Mouse (Mus musculus): ENCODE measurements around the gene Tspan15. TPM values are rescaled to one million over a fixed set of nuclear protein-coding genes. Genes with fewer than 3 reads are reported as not detected.

The Tspan15 gene
- 57.6 and 58.4 TPM in 2 replicates for polyA plus RNA-seq (2015; fragmentation: Nextera tagmentation; extraction: Ambion mirVana)

GRCm38 (mm10) chr10:62230708-62231394 is at the start of gene Tspan15:
Gene Tspan15 (minus strand): TSS chr10:62231251.
- no peaks in the 10 kb centered on the region for H3K9me3 ChIP-seq
- peak within 1 kb of the TSS; percentile 67 for H3K9ac ChIP-seq
- WGBS: under 1% methylated on average over 59 of the region's 59 CpGs
- H3K36me3 ChIP-seq: no peaks in the 10 kb centered on the region
- peak within 1 kb of the TSS; percentile 96 for H3K4me2 ChIP-seq
- H3K27me3 ChIP-seq (replicated peaks): no peaks in the 10 kb centered on the region
- peak within 1 kb of the TSS; percentile 68 for H3K4me3 ChIP-seq (replicated peaks)
- peak within 1 kb of the TSS; percentile 6; the same call in 1 of the 2 replicates for H3K27ac ChIP-seq
- ATAC-seq (ENCODE audit: insufficient read depth, low FRiP score, low read depth): peak; percentile 93
- peaks cover 20% of the 10 kb centered on the region; the same call in 1 of the 2 replicates for H3K4me1 ChIP-seq

- Histone ChIP-seq H3K36me3 (peaks cover 23% of the 10 kb centered on the region), H3K4me2 (no peak overlapping the region), H3K27me3 (replicated peaks) (no peaks in the 10 kb centered on the region), H3K27ac (no peak overlapping the region), H3K9me3 (no peaks in the 10 kb centered on the region), H3K4me3 (replicated peaks) (no peak overlapping the region), H3K4me1 (no peaks in the 10 kb centered on the region), H3K9ac (no peak overlapping the region)
- 68% methylated on average over 4 of the region's 4 CpGs for WGBS
- ATAC-seq (ENCODE audit: insufficient read depth, low FRiP score, low read depth): no peak
These were observed 48.6 kb upstream of the Tspan15 start for GRCm38 (mm10) chr10:62279671-62280070.

GRCm38 (mm10) chr10:62279066-62279465 is 48.0 kb upstream of the Tspan15 start:
- Histone ChIP-seq H3K9ac (no peak overlapping the region), H3K4me2 (no peak overlapping the region), H3K36me3 (peaks cover 25% of the 10 kb centered on the region), H3K4me3 (replicated peaks) (no peak overlapping the region), H3K27me3 (replicated peaks) (no peaks in the 10 kb centered on the region), H3K9me3 (no peaks in the 10 kb centered on the region), H3K27ac (no peak overlapping the region), H3K4me1 (no peaks in the 10 kb centered on the region)
- WGBS: 66% methylated on average over 3 of the region's 3 CpGs
- ATAC-seq (ENCODE audit: insufficient read depth, low FRiP score, low read depth): no peak

GRCm38 (mm10) chr10:62277499-62278293 is 46.6 kb upstream of the Tspan15 start:
- no peaks in the 10 kb centered on the region for H3K4me1 ChIP-seq
- H3K4me2 ChIP-seq: no peak overlapping the region
- H3K9ac ChIP-seq: no peak overlapping the region
- H3K27me3 ChIP-seq (replicated peaks): no peaks in the 10 kb centered on the region
- 92% methylated on average over 18 of the region's 19 CpGs for WGBS
- H3K27ac ChIP-seq: no peak overlapping the region
- no peaks in the 10 kb centered on the region for H3K9me3 ChIP-seq
- ATAC-seq (ENCODE audit: insufficient read depth, low FRiP score, low read depth): no peak
- peaks cover 28% of the 10 kb centered on the region for H3K36me3 ChIP-seq
- H3K4me3 ChIP-seq (replicated peaks): no peak overlapping the region

GRCm38 (mm10) chr10:62275235-62275634 is 44.2 kb upstream of the Tspan15 start:
- 34% methylated on average over 4 of the region's 4 CpGs for WGBS
- no peak overlapping the region for H3K27ac ChIP-seq
- H3K4me3 ChIP-seq (replicated peaks): no peak overlapping the region
- no peaks in the 10 kb centered on the region for H3K4me1 ChIP-seq
- H3K9me3 ChIP-seq: no peaks in the 10 kb centered on the region
- ATAC-seq (ENCODE audit: insufficient read depth, low FRiP score, low read depth): no peak
- no peak overlapping the region for H3K9ac ChIP-seq
- H3K36me3 ChIP-seq: peaks cover 22% of the 10 kb centered on the region
- H3K27me3 ChIP-seq (replicated peaks): no peaks in the 10 kb centered on the region
- H3K4me2 ChIP-seq: no peak overlapping the region

- Histone ChIP-seq H3K4me1 (no peaks in the 10 kb centered on the region), H3K9ac (no peak overlapping the region), H3K27ac (no peak overlapping the region), H3K4me2 (no peak overlapping the region), H3K4me3 (replicated peaks) (no peak overlapping the region), H3K36me3 (peaks cover 17% of the 10 kb centered on the region), H3K27me3 (replicated peaks) (no peaks in the 10 kb centered on the region), H3K9me3 (no peaks in the 10 kb centered on the region)
- no peak for ATAC-seq (ENCODE audit: insufficient read depth, low FRiP score, low read depth)
- 72% methylated on average over 16 of the region's 16 CpGs for WGBS
These were observed 38.2 kb upstream of the Tspan15 start for GRCm38 (mm10) chr10:62269278-62269677.

GRCm38 (mm10) chr10:62264299-62264698 is 33.2 kb upstream of the Tspan15 start:
- H3K4me1 ChIP-seq: peaks cover 12% of the 10 kb centered on the region; the same call in 1 of the 2 replicates
- H3K27me3 ChIP-seq (replicated peaks): no peaks in the 10 kb centered on the region
- no peak overlapping the region for H3K9ac ChIP-seq
- no peak for ATAC-seq (ENCODE audit: insufficient read depth, low FRiP score, low read depth)
- H3K9me3 ChIP-seq: no peaks in the 10 kb centered on the region
- H3K36me3 ChIP-seq: peaks cover 3% of the 10 kb centered on the region; the same call in 1 of the 2 replicates
- H3K4me3 ChIP-seq (replicated peaks): no peak overlapping the region
- no peak overlapping the region for H3K4me2 ChIP-seq
- 31% methylated on average over 2 of the region's 2 CpGs for WGBS
- H3K27ac ChIP-seq: no peak overlapping the region

- Histone ChIP-seq H3K4me1 (peaks cover 12% of the 10 kb centered on the region; the same call in 1 of the 2 replicates), H3K9ac (no peak overlapping the region), H3K4me2 (no peak overlapping the region), H3K27ac (no peak overlapping the region), H3K4me3 (replicated peaks) (no peak overlapping the region), H3K36me3 (no peaks in the 10 kb centered on the region), H3K9me3 (no peaks in the 10 kb centered on the region), H3K27me3 (replicated peaks) (no peaks in the 10 kb centered on the region)
- 19% methylated on average over 18 of the region's 18 CpGs for WGBS
- peak; percentile 76 for ATAC-seq (ENCODE audit: insufficient read depth, low FRiP score, low read depth)
These were observed 30.2 kb upstream of the Tspan15 start for GRCm38 (mm10) chr10:62261115-62261886.

- H3K27ac ChIP-seq: no peak overlapping the region
These were observed 27.2 kb upstream of the Tspan15 start for GRCm38 (mm10) chr10:62258298-62258697.

GRCm38 (mm10) chr10:62252496-62253235 is 21.6 kb upstream of the Tspan15 start:
- Histone ChIP-seq H3K4me3 (replicated peaks) (no peak overlapping the region), H3K9me3 (no peaks in the 10 kb centered on the region), H3K27me3 (replicated peaks) (no peaks in the 10 kb centered on the region), H3K36me3 (no peaks in the 10 kb centered on the region), H3K27ac (no peak overlapping the region), H3K4me2 (no peak overlapping the region), H3K9ac (no peak overlapping the region), H3K4me1 (peaks cover 6% of the 10 kb centered on the region; the same call in 1 of the 2 replicates)
- WGBS: 82% methylated on average over 27 of the region's 27 CpGs
- no peak for ATAC-seq (ENCODE audit: insufficient read depth, low FRiP score, low read depth)

More at GRCm38 (mm10) chr10:62258298-62258697, 27.2 kb upstream of the Tspan15 start:
- Histone ChIP-seq H3K27me3 (replicated peaks) (no peaks in the 10 kb centered on the region), H3K9me3 (no peaks in the 10 kb centered on the region), H3K4me2 (no peak overlapping the region), H3K9ac (no peak overlapping the region), H3K36me3 (no peaks in the 10 kb centered on the region), H3K4me1 (peaks cover 12% of the 10 kb centered on the region; the same call in 1 of the 2 replicates), H3K4me3 (replicated peaks) (no peak overlapping the region)
- no peak for ATAC-seq (ENCODE audit: insufficient read depth, low FRiP score, low read depth)
- WGBS: 88% methylated on average over 5 of the region's 5 CpGs

- WGBS: 59% methylated on average over 12 of the region's 12 CpGs
- Histone ChIP-seq H3K27ac (no peak within 1 kb of the TSS), H3K4me1 (peaks cover 11% of the 10 kb centered on the region; the same call in 1 of the 2 replicates), H3K9me3 (no peaks in the 10 kb centered on the region), H3K9ac (no peak within 1 kb of the TSS), H3K4me2 (no peak within 1 kb of the TSS), H3K4me3 (replicated peaks) (no peak within 1 kb of the TSS), H3K36me3 (no peaks in the 10 kb centered on the region), H3K27me3 (replicated peaks) (no peaks in the 10 kb centered on the region)
- no peak for ATAC-seq (ENCODE audit: insufficient read depth, low FRiP score, low read depth)
These were observed 21.0 kb upstream of the Tspan15 start, which contains the start of gene Tacr2 for GRCm38 (mm10) chr10:62252000-62252488. Gene Tacr2 (plus strand): TSS chr10:62252438.

Measured in stomach, embryonic 15.5 days (tissue).